Mouse (Mus musculus): ENCODE results near the gene Lrrc57. TPM values are rescaled to one million over a fixed set of nuclear protein-coding genes. Genes with fewer than 3 reads are reported as not detected.

Gene Lrrc57
- polyA plus RNA-seq, 1 experiment from 2014 or later: 22.5 TPM

- H3K36me3 ChIP-seq: peaks cover 4% of the 10 kb centered on the region; the same call in 1 of the 2 replicates
- peak within 1 kb of the TSS; percentile 79 for H3K4me3 ChIP-seq (replicated peaks)
- under 1% methylated on average over 50 of the region's 50 CpGs for WGBS
- peak; percentile 86 for ATAC-seq (replicated peaks; ENCODE audit: low FRiP score)
- no peaks in the 10 kb centered on the region for H3K9me3 ChIP-seq (replicated peaks)
- H3K9ac ChIP-seq: peak within 1 kb of the TSS; percentile 81
- H3K27me3 ChIP-seq: no peaks in the 10 kb centered on the region
- H3K27ac ChIP-seq: peak within 1 kb of the TSS; percentile 85
- H3K4me2 ChIP-seq: peak within 1 kb of the TSS; percentile 62
- H3K4me1 ChIP-seq: peaks cover 17% of the 10 kb centered on the region
Measured at GRCm38 (mm10) chr2:120563235-120563990, 45.9 kb downstream of the Lrrc57 start, which contains the start of gene Zfp106. Gene Zfp106 (minus strand): TSS chr2:120563843.

GRCm38 (mm10) chr2:120562859-120563234 is 46.5 kb downstream of the Lrrc57 start:
- Histone ChIP-seq H3K27me3 (no peaks in the 10 kb centered on the region), H3K4me3 (replicated peaks) (peak overlapping the region; percentile 79), H3K4me2 (peak overlapping the region; percentile 62), H3K27ac (peak overlapping the region; percentile 85; the same call in 1 of the 2 replicates), H3K9me3 (replicated peaks) (no peaks in the 10 kb centered on the region), H3K36me3 (peaks cover 4% of the 10 kb centered on the region; the same call in 1 of the 2 replicates), H3K9ac (peak overlapping the region; percentile 81), H3K4me1 (peaks cover 17% of the 10 kb centered on the region)
- WGBS: 24% methylated on average over 9 of the region's 9 CpGs
- no peak for ATAC-seq (replicated peaks; ENCODE audit: low FRiP score)

- no peak overlapping the region for H3K4me2 ChIP-seq
- peaks cover 14% of the 10 kb centered on the region for H3K4me1 ChIP-seq
- no peaks in the 10 kb centered on the region for H3K9me3 ChIP-seq (replicated peaks)
- ATAC-seq (replicated peaks; ENCODE audit: low FRiP score): no peak
- no peak overlapping the region for H3K4me3 ChIP-seq (replicated peaks)
- H3K36me3 ChIP-seq: peaks cover 9% of the 10 kb centered on the region
- WGBS: 89% methylated on average over 1 of the region's 1 CpGs
- H3K27me3 ChIP-seq: no peaks in the 10 kb centered on the region
- no peak overlapping the region for H3K9ac ChIP-seq
- H3K27ac ChIP-seq: no peak overlapping the region
Measured at GRCm38 (mm10) chr2:120561524-120561923, 47.8 kb downstream of the Lrrc57 start.

GRCm38 (mm10) chr2:120558813-120559212 is 50.5 kb downstream of the Lrrc57 start:
- peaks cover 25% of the 10 kb centered on the region for H3K36me3 ChIP-seq
- H3K9ac ChIP-seq: no peak overlapping the region
- no peak overlapping the region for H3K4me2 ChIP-seq
- WGBS: 82% methylated on average over 3 of the region's 3 CpGs
- H3K4me3 ChIP-seq (replicated peaks): no peak overlapping the region
- ATAC-seq (replicated peaks; ENCODE audit: low FRiP score): no peak
- no peaks in the 10 kb centered on the region for H3K9me3 ChIP-seq (replicated peaks)
- H3K27me3 ChIP-seq: no peaks in the 10 kb centered on the region
- peaks cover 14% of the 10 kb centered on the region for H3K4me1 ChIP-seq
- no peak overlapping the region for H3K27ac ChIP-seq

GRCm38 (mm10) chr2:120556868-120557267 is 52.5 kb downstream of the Lrrc57 start:
- no peaks in the 10 kb centered on the region for H3K27me3 ChIP-seq
- no peak for ATAC-seq (replicated peaks; ENCODE audit: low FRiP score)
- peaks cover 42% of the 10 kb centered on the region for H3K36me3 ChIP-seq
- peaks cover 2% of the 10 kb centered on the region for H3K4me1 ChIP-seq
- H3K27ac ChIP-seq: no peak overlapping the region
- H3K4me2 ChIP-seq: no peak overlapping the region
- no peaks in the 10 kb centered on the region for H3K9me3 ChIP-seq (replicated peaks)
- H3K4me3 ChIP-seq (replicated peaks): no peak overlapping the region
- 75% methylated on average over 3 of the region's 3 CpGs for WGBS
- H3K9ac ChIP-seq: no peak overlapping the region

Other genes with a start within 250 kb of the Lrrc57 start
- 10.7 and 10.8 TPM in 2 replicates for gene Ganc, start 205.6 kb downstream of the Lrrc57 start, polyA plus RNA-seq (2015; fragmentation: Nextera tagmentation; extraction: Ambion mirVana)
- gene Tmem87a, start 205.4 kb downstream of the Lrrc57 start, polyA plus RNA-seq (2015; fragmentation: Nextera tagmentation; extraction: Ambion mirVana): 9.4 and 10.8 TPM in 2 replicates
- gene Capn3, start 153.5 kb downstream of the Lrrc57 start, polyA plus RNA-seq (2015; fragmentation: Nextera tagmentation; extraction: Ambion mirVana): 1.8 and 2.2 TPM in 2 replicates
- 45.3 and 53.7 TPM in 2 replicates for gene Zfp106, start 45.7 kb downstream of the Lrrc57 start, polyA plus RNA-seq (2015; fragmentation: Nextera tagmentation; extraction: Ambion mirVana)
- gene Snap23, start 41.8 kb downstream of the Lrrc57 start, polyA plus RNA-seq (2015; fragmentation: Nextera tagmentation; extraction: Ambion mirVana): 56.3 and 56.9 TPM in 2 replicates
- gene Haus2, start 137 bp downstream of the Lrrc57 start, polyA plus RNA-seq (2015; fragmentation: Nextera tagmentation; extraction: Ambion mirVana): 24.4 and 25.9 TPM in 2 replicates
- gene Stard9, start 19.6 kb upstream of the Lrrc57 start, polyA plus RNA-seq (2015; fragmentation: Nextera tagmentation; extraction: Ambion mirVana): 4.1 and 5.2 TPM in 2 replicates
- 5.1 and 7.4 TPM in 2 replicates for gene Cdan1, start 240.6 kb upstream of the Lrrc57 start, polyA plus RNA-seq (2015; fragmentation: Nextera tagmentation; extraction: Ambion mirVana)
- gene Ttbk2, start 241.1 kb upstream of the Lrrc57 start, polyA plus RNA-seq (2015; fragmentation: Nextera tagmentation; extraction: Ambion mirVana): 3.2 and 3.6 TPM in 2 replicates

Data from kidney, embryonic 15.5 days (tissue).